Mouse (Mus musculus) bone marrow macrophage, adult 2 months (primary cell): ENCODE measurements around the gene Ank3.

Source experiments
- CTCF ChIP-seq: IDR thresholded peaks from 2 replicates; pipeline ENCODE4 v1.5.1; 2012; ENCODE audit warnings: low read depth, mild to moderate bottlenecking, low read length, moderate library complexity
- POLR2A ChIP-seq: IDR thresholded peaks from 2 replicates; pipeline ENCODE4 v1.6.1; 2012; ENCODE audit warnings: mild to moderate bottlenecking, low read depth, low read length, borderline replicate concordance

GRCm38 (mm10) chr10:69656321-69656720 lies 257.7 kb downstream of the Ank3 start:
- no peak for TF ChIP-seq POLR2A
- TF ChIP-seq CTCF = no peak
